Mouse (Mus musculus) lung, embryonic 15.5 days (tissue): ENCODE results near the gene Prl4a1. TPM values are rescaled to one million over a fixed set of nuclear protein-coding genes. Genes with fewer than 3 reads are reported as not detected.
"Not testable (repeated sequence)": the region's sequence is repeated elsewhere in the genome, so short reads cannot be mapped to it uniquely, and the experiment has no call there.

Experiments used
- ATAC-seq: fragments of 200-750 bp; cut with Nextera tagmentation; 2 replicates; pipeline ENCODE4 v1.8.0; 2017; ENCODE audit warnings: moderate number of reproducible peaks, borderline replicate concordance; ENCODE audit not compliant: low FRiP score, low TSS enrichment; ENCODE audit errors: extremely low read depth
- H3K27ac ChIP-seq: fragments of 300-500 bp; sonication (generic); 2 replicates; pipeline ENCODE4 v1.5.1; 2015; ENCODE audit warnings: moderate library complexity, mild to moderate bottlenecking, inconsistent platforms
- H3K27me3 ChIP-seq: fragments of 300-500 bp; sonication (generic); 2 replicates; pipeline ENCODE4 v1.6.1; 2015; ENCODE audit warnings: inconsistent platforms
- H3K36me3 ChIP-seq: fragments of 300-500 bp; sonication (generic); 2 replicates; pipeline ENCODE4 v1.6.1; 2015; ENCODE audit warnings: inconsistent platforms
- H3K4me1 ChIP-seq: fragments of 300-500 bp; sonication (generic); 2 replicates; pipeline ENCODE4 v1.6.1; 2015; ENCODE audit warnings: inconsistent platforms
- H3K4me2 ChIP-seq: fragments of 300-500 bp; sonication (generic); 2 replicates; pipeline ENCODE4 v1.6.1; 2015; ENCODE audit warnings: inconsistent platforms, mild to moderate bottlenecking, moderate library complexity
- H3K4me3 ChIP-seq: fragments of 300-500 bp; sonication (generic); 2 replicates; pipeline ENCODE4 v1.5.1; 2015; ENCODE audit warnings: mild to moderate bottlenecking, inconsistent platforms
- H3K9ac ChIP-seq: fragments of 300-500 bp; sonication (generic); 2 replicates; pipeline ENCODE4 v1.6.1; 2015; ENCODE audit warnings: inconsistent platforms
- H3K9me3 ChIP-seq: fragments of 300-500 bp; sonication (generic); 2 replicates; pipeline ENCODE4 v1.6.1; 2016; ENCODE audit warnings: inconsistent platforms
- WGBS: fragments of 180-500 bp; shearing (Covaris S2); methylation state at CpG from one replicate; pipeline ENCODE4 v1.1.7; 2015; 5-methylcytosine and 5-hydroxymethylcytosine counted together
- polyA plus RNA-seq: library from polyadenylated mRNA; unstranded; fragments of >200 nt; fragmentation: Nextera tagmentation; extraction: Ambion mirVana; gene quantifications from 2 replicates; pipeline ENCODE4 v1.2.1, GENCODE M21; 2015

The Prl4a1 gene
- not detected in 2 replicates for polyA plus RNA-seq

DNA sequence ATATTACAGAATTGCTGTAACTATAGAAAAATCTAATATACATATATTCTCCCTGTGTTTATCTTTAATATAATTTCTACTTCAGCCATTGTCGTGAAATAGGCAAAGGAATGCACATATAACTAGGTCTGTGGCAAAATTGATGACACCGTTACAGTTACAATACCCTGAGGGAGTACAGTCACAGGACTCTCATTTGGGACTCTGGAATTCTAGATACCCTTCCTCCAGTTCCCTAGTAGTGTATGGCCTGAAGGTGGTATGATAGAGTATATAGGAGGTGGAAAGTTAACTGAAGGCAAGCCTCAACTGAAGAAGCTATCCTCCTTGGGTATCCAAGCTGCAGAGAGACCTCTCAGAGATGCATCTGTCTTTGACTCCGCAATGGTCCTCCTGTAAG is at the start of gene Prl4a1:
Prl4a1 (plus strand) TSS at position 301 of the 400 bp plus-strand sequence.
- Histone ChIP-seq H3K9ac (no peak within 1 kb of the TSS), H3K36me3 (no peaks in the 10 kb centered on the region), H3K4me3 (no peak within 1 kb of the TSS), H3K4me1 (no peaks in the 10 kb centered on the region), H3K9me3 (no peaks in the 10 kb centered on the region), H3K4me2 (no peak within 1 kb of the TSS), H3K27ac (no peak within 1 kb of the TSS), H3K27me3 (no peaks in the 10 kb centered on the region)
- ATAC-seq, result no peak
- 86% methylated on average over 3 of the region's 3 CpGs for WGBS

DNA sequence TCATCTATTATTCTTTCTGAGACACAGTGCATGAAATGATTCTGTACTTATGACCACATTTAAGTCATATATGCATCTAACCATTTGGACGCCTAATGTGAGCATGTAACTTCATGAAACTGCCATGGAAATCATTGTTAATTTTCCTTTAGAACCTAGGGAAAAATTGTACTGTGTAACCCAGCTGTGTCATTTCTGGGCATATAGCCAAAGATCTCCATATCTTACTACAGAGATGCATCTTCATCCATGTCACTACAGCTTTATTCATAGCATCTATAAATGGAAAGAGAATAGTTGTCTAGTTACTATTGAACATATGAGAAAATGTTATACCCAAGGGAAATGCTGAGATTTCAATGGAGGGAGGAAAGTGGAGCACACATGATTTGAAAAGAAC is 43.1 kb upstream of the Prl4a1 start:
- Histone ChIP-seq H3K27me3 (no peaks in the 10 kb centered on the region), H3K4me3 (no peak overlapping the region), H3K36me3 (no peaks in the 10 kb centered on the region), H3K9me3 (no peaks in the 10 kb centered on the region), H3K4me2 (no peak overlapping the region), H3K27ac (no peak overlapping the region), H3K9ac (no peak overlapping the region), H3K4me1 (no peaks in the 10 kb centered on the region)
- no peak for ATAC-seq
- 57% methylated on average over 1 of the region's 1 CpGs for WGBS

GRCm38 (mm10) chr13:27974281-27974680 is 41.7 kb upstream of the Prl4a1 start:
- 34% methylated on average over 2 of the region's 2 CpGs for WGBS

DNA sequence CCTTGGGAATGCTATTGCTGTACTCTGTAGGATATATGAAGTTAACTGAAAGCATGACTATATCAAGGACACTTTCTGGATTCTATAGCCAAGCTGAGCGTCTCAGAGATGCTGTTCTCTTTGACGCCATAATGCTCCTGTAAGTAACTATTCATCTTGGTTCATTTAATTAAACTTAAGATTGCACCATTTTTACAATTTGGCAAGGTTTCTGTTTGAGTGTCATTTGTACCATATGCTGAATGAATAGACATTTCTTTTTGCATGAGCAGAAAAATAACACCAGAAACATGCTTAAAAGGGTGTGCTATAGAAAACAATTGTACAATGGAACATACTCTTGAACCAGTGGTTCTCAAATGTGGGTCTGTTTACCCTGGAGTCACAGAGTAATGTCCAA is 38.4 kb upstream of the Prl4a1 start:
- Histone ChIP-seq H3K4me1 (no peaks in the 10 kb centered on the region), H3K36me3 (no peaks in the 10 kb centered on the region), H3K9ac (no peak overlapping the region), H3K27ac (no peak overlapping the region), H3K4me2 (no peak overlapping the region), H3K27me3 (no peaks in the 10 kb centered on the region), H3K4me3 (no peak overlapping the region), H3K9me3 (no peaks in the 10 kb centered on the region)
- no peak for ATAC-seq
- 86% methylated on average over 2 of the region's 2 CpGs for WGBS

More at GRCm38 (mm10) chr13:27974281-27974680, 41.7 kb upstream of the Prl4a1 start:
- H3K4me3 ChIP-seq, H3K9ac ChIP-seq, H3K27me3 ChIP-seq, H3K4me1 ChIP-seq, H3K27ac ChIP-seq, H3K9me3 ChIP-seq, H3K4me2 ChIP-seq, ATAC-seq, H3K36me3 ChIP-seq: not testable (repeated sequence)

DNA sequence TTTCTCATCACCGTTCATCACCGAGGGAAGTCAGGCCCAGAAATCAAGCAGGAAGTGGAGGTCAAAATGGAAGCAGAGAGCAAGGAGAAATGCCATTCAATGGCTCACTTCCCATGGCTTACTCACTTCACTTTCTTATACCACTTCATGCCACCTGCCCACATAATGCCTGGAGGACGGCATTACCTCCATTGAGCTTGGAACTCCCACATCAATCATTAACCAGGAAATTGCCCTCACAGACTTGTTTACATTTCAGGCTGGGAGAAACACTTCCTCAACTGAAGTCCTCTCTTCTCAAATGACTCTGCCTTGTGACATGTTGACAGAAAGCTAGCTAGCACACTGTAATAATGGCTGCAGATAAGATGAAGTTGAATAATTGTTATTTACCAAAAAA is 19.5 kb upstream of the Prl4a1 start:
- not testable (repeated sequence) for H3K4me3 ChIP-seq, H3K9me3 ChIP-seq, H3K4me2 ChIP-seq, ATAC-seq, H3K4me1 ChIP-seq, H3K27me3 ChIP-seq, H3K27ac ChIP-seq, H3K9ac ChIP-seq, H3K36me3 ChIP-seq
- WGBS, result 54% methylated on average over 3 of the region's 3 CpGs

GRCm38 (mm10) chr13:28029330-28029729 is 13.3 kb downstream of the Prl4a1 start:
- ATAC-seq, result peak; percentile 52; the same call in 1 of the 2 replicates
- H3K27me3 ChIP-seq, result no peaks in the 10 kb centered on the region
- H3K9me3 ChIP-seq, result no peaks in the 10 kb centered on the region
- H3K4me2 ChIP-seq, result no peak overlapping the region
- H3K9ac ChIP-seq, result no peak overlapping the region
- H3K36me3 ChIP-seq, result no peaks in the 10 kb centered on the region
- no peak overlapping the region for H3K4me3 ChIP-seq
- no peak overlapping the region for H3K27ac ChIP-seq
- no peaks in the 10 kb centered on the region for H3K4me1 ChIP-seq

DNA sequence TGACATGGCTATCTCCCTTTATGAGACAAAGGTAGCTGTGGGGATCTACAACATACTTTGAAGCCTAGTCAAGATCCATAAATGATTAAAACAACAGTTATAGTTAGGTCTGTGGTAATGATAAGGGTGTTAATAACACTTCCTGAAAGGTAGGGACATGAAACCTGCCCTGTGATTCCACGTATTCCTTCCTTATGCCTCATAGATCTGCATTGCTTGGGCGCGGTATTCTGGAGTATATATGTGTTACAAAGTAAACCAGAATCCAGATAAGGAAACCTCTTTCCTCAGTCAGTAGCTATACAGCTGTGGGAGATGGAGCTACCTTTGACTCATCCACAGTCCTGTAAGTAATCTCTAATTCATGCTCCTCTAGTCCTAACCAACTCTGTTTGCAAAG is 53.3 kb downstream of the Prl4a1 start:
- H3K4me1 ChIP-seq, result no peaks in the 10 kb centered on the region
- 73% methylated on average over 3 of the region's 3 CpGs for WGBS
- H3K27me3 ChIP-seq, result no peaks in the 10 kb centered on the region
- no peak overlapping the region for H3K27ac ChIP-seq
- no peak overlapping the region for H3K4me3 ChIP-seq
- H3K9me3 ChIP-seq, result no peaks in the 10 kb centered on the region
- no peaks in the 10 kb centered on the region for H3K36me3 ChIP-seq
- no peak overlapping the region for H3K9ac ChIP-seq
- ATAC-seq, result no peak
- H3K4me2 ChIP-seq, result no peak overlapping the region

Other genes with a start within 250 kb of the Prl4a1 start
- not detected in 2 replicates for gene Prl7c1, start 235.4 kb upstream of the Prl4a1 start, polyA plus RNA-seq
- not detected in 2 replicates for gene Prl2a1, start 214.6 kb upstream of the Prl4a1 start, polyA plus RNA-seq
- gene Prl2c1, start 166.9 kb upstream of the Prl4a1 start, polyA plus RNA-seq, result not detected in 2 replicates
- gene Prl5a1, start 126.3 kb downstream of the Prl4a1 start, polyA plus RNA-seq, result not detected in 2 replicates
- gene Gm11361, start 241.3 kb downstream of the Prl4a1 start, polyA plus RNA-seq, result 6.5 TPM in 2 replicates